Mouse (Mus musculus) erythroid progenitor cell, adult 5-6 weeks (primary cell): Measurements from ENCODE around the gene Hoxc10. TPM values are rescaled to one million over a fixed set of nuclear protein-coding genes. Genes with fewer than 3 reads are reported as not detected.

Source experiments
- ATAC-seq: replicated peaks from 2 replicates; pipeline ENCODE4 v1.8.0; 2016; ENCODE audit warnings: moderate number of reproducible peaks, mild to moderate bottlenecking, moderate TSS enrichment, inconsistent platforms; ENCODE audit not compliant: poor library complexity, low FRiP score, severe bottlenecking
- total RNA-seq, 2 experiments: library from RNA; stranded (forward) in 1 of 2; stranded (reverse) in 1 of 2; fragments of 150-400 nt in 1 of 2; fragments of 186-747, 209-891 nt in 1 of 2; gene quantifications; 2 replicates each; pipeline versions ENCODE4 v1.2.3 to v1.2.4; 2015 to 2017; ENCODE audit warnings: low replicate concordance in 2 of 2

The Hoxc10 gene
- total RNA-seq (2015; ENCODE audit: low replicate concordance) (not detected in 2 replicates), total RNA-seq (2017; ENCODE audit: low replicate concordance) (not detected in 2 replicates)

GRCm38 (mm10) chr15:102966776-102967311, at the start of gene Hoxc10:
Gene Hoxc10 (plus strand): TSS chr15:102966796.
- ATAC-seq: no peak; the same call in 1 of the 2 replicates

- no peak for ATAC-seq
Observed at GRCm38 (mm10) chr15:102917972-102918572, 48.5 kb upstream of the Hoxc10 start.

GRCm38 (mm10) chr15:102918611-102919265, 47.9 kb upstream of the Hoxc10 start:
- no peak for ATAC-seq

GRCm38 (mm10) chr15:102919336-102920180, 47.0 kb upstream of the Hoxc10 start:
- no peak for ATAC-seq

- ATAC-seq: no peak
Observed at GRCm38 (mm10) chr15:102920619-102921018, 46.0 kb upstream of the Hoxc10 start.

GRCm38 (mm10) chr15:102921053-102922011, 45.3 kb upstream of the Hoxc10 start, which contains the start of gene Hoxc13:
Gene Hoxc13 (plus strand): TSS chr15:102921103.
- ATAC-seq: no peak

- no peak for ATAC-seq
Observed at GRCm38 (mm10) chr15:102922012-102922362, 44.6 kb upstream of the Hoxc10 start.

- no peak for ATAC-seq
Observed at GRCm38 (mm10) chr15:102922636-102923500, 43.7 kb upstream of the Hoxc10 start.

GRCm38 (mm10) chr15:102927032-102927645, 39.5 kb upstream of the Hoxc10 start:
- no peak for ATAC-seq

- no peak for ATAC-seq
Observed at GRCm38 (mm10) chr15:102931706-102932358, 34.8 kb upstream of the Hoxc10 start.

GRCm38 (mm10) chr15:102934438-102934837, 32.2 kb upstream of the Hoxc10 start:
- no peak for ATAC-seq

GRCm38 (mm10) chr15:102934897-102935296, 31.7 kb upstream of the Hoxc10 start:
- no peak for ATAC-seq

- no peak for ATAC-seq
Observed at GRCm38 (mm10) chr15:102936279-102936972, 30.2 kb upstream of the Hoxc10 start, which contains the start of gene Hoxc12. Gene Hoxc12 (plus strand): TSS chr15:102936757.

- no peak for ATAC-seq
Observed at GRCm38 (mm10) chr15:102937036-102937666, 29.4 kb upstream of the Hoxc10 start.

- ATAC-seq: 0 out of 2 replicates have a peak, but pooled peaks have one; percentile 30
Observed at GRCm38 (mm10) chr15:102939256-102940155, 27.1 kb upstream of the Hoxc10 start.
